Mouse (Mus musculus) embryonic facial prominence, embryonic 14.5 days (tissue): ENCODE data around the gene Cs. TPM values are rescaled to one million over a fixed set of nuclear protein-coding genes. Genes with fewer than 3 reads are reported as not detected.

Experiments used
- ATAC-seq: fragments of 200-750 bp; cut with Nextera tagmentation; 2 replicates; pipeline ENCODE4 v1.8.0; 2017; ENCODE audit warnings: low read depth, moderate number of reproducible peaks, moderate TSS enrichment
- DNase-seq: peaks from one replicate; pipeline ENCODE4 v3.0.0-alpha.2; 2015; ENCODE audit warnings: low spot score
- H3K27ac ChIP-seq: fragments of 300-500 bp; sonication (generic); replicated peaks from 2 replicates; pipeline ENCODE4 v1.5.1; 2014; ENCODE audit warnings: low read depth, mild to moderate bottlenecking, low read length, moderate library complexity
- H3K27me3 ChIP-seq: fragments of 300-500 bp; sonication (generic); replicated peaks from 2 replicates; pipeline ENCODE4 v1.6.1; 2014; ENCODE audit warnings: low read length; ENCODE audit not compliant: control insufficient read depth, insufficient read depth
- H3K36me3 ChIP-seq: fragments of 300-500 bp; sonication (generic); 2 replicates; pipeline ENCODE4 v1.6.1; 2014; ENCODE audit warnings: low read length, mixed read lengths; ENCODE audit not compliant: control insufficient read depth, insufficient read depth
- H3K4me1 ChIP-seq: fragments of 300-500 bp; sonication (generic); 2 replicates; pipeline ENCODE4 v1.6.1; 2014; ENCODE audit warnings: antibody characterized with exemption, low read length; ENCODE audit not compliant: control insufficient read depth, insufficient read depth
- H3K4me2 ChIP-seq: fragments of 300-500 bp; sonication (generic); 2 replicates; pipeline ENCODE4 v1.6.1; 2014; ENCODE audit warnings: low read depth, mild to moderate bottlenecking, low read length, moderate library complexity, mixed read lengths
- H3K4me3 ChIP-seq: fragments of 300-500 bp; sonication (generic); 2 replicates; pipeline ENCODE4 v1.5.1; 2014; ENCODE audit warnings: low read depth, mild to moderate bottlenecking, low read length
- H3K9ac ChIP-seq: fragments of 300-500 bp; sonication (generic); 2 replicates; pipeline ENCODE4 v1.6.1; 2014; ENCODE audit warnings: low read depth, mild to moderate bottlenecking, low read length, moderate library complexity, mixed read lengths
- H3K9me3 ChIP-seq: fragments of 300-500 bp; sonication (generic); 2 replicates; pipeline ENCODE4 v1.6.1; 2016; ENCODE audit warnings: low read length; ENCODE audit not compliant: control insufficient read depth
- WGBS: fragments of 180-500 bp; shearing (Covaris S2); extraction: QIAGEN DNeasy Blood & Tissue Kit; methylation state at CpG from one replicate; pipeline ENCODE4 v1.1.7; 2014; 5-methylcytosine and 5-hydroxymethylcytosine counted together
- polyA plus RNA-seq: library from polyadenylated mRNA; unstranded; fragments of >200 nt; fragmentation: Nextera tagmentation; extraction: Ambion mirVana; gene quantifications from 2 replicates; pipeline ENCODE4 v1.2.1, GENCODE M21; 2014

Cs gene
- polyA plus RNA-seq, 1 experiment from 2014 or later, result 201 TPM

- 23% methylated on average over 4 of the region's 5 CpGs for WGBS
- H3K4me2 ChIP-seq, result no peak overlapping the region
These were observed 62.8 kb downstream of the Cs start for GRCm38 (mm10) chr10:128400338-128400737.

GRCm38 (mm10) chr10:128401056-128401455 lies 63.5 kb downstream of the Cs start, which contains the start of gene Slc39a5:
Slc39a5 (minus strand) TSS chr10:128401229.
- Histone ChIP-seq H3K9ac (0 out of 2 replicates have a peak within 1 kb of the TSS, but pooled peaks have one; percentile 14), H3K36me3 (peaks cover 17% of the 10 kb centered on the region)
- WGBS, result 25% methylated on average over 2 of the region's 2 CpGs

More at GRCm38 (mm10) chr10:128400338-128400737, 62.8 kb downstream of the Cs start:
- H3K9ac ChIP-seq, result 0 out of 2 replicates have a peak overlapping the region, but pooled peaks have one; percentile 14
- H3K4me1 ChIP-seq, result no peaks in the 10 kb centered on the region
- no peak overlapping the region for H3K27ac ChIP-seq
- peaks cover 16% of the 10 kb centered on the region for H3K36me3 ChIP-seq
- no peaks in the 10 kb centered on the region for H3K9me3 ChIP-seq
- DNase-seq (no peak), ATAC-seq (0 out of 2 replicates have a peak, but pooled peaks have one; percentile 23)
- H3K27me3 ChIP-seq, result no peaks in the 10 kb centered on the region
- no peak overlapping the region for H3K4me3 ChIP-seq

GRCm38 (mm10) chr10:128401638-128402037 lies 64.1 kb downstream of the Cs start:
- Histone ChIP-seq H3K4me2 (no peak overlapping the region), H3K4me1 (no peaks in the 10 kb centered on the region), H3K9me3 (no peaks in the 10 kb centered on the region), H3K9ac (no peak overlapping the region), H3K27me3 (no peaks in the 10 kb centered on the region), H3K36me3 (peaks cover 16% of the 10 kb centered on the region), H3K27ac (no peak overlapping the region), H3K4me3 (no peak overlapping the region)
- DNase-seq, result no peak
- no peak for ATAC-seq
- 83% methylated on average over 9 of the region's 9 CpGs for WGBS

More at GRCm38 (mm10) chr10:128401056-128401455, 63.5 kb downstream of the Cs start, which contains the start of gene Slc39a5:
- Histone ChIP-seq H3K27ac (no peak within 1 kb of the TSS), H3K4me3 (no peak within 1 kb of the TSS), H3K4me1 (no peaks in the 10 kb centered on the region), H3K27me3 (no peaks in the 10 kb centered on the region), H3K4me2 (no peak within 1 kb of the TSS), H3K9me3 (no peaks in the 10 kb centered on the region)
- DNase-seq (no peak), ATAC-seq (no peak)

GRCm38 (mm10) chr10:128403931-128404330 lies 66.4 kb downstream of the Cs start:
- no peaks in the 10 kb centered on the region for H3K27me3 ChIP-seq
- 85% methylated on average over 7 of the region's 7 CpGs for WGBS

GRCm38 (mm10) chr10:128408591-128409535 lies 71.3 kb downstream of the Cs start:
- Histone ChIP-seq H3K27ac (peak overlapping the region; percentile 86), H3K4me3 (peak overlapping the region; percentile 78), H3K4me1 (peaks cover 24% of the 10 kb centered on the region), H3K4me2 (peak overlapping the region; percentile 90), H3K36me3 (peaks cover 12% of the 10 kb centered on the region), H3K27me3 (no peaks in the 10 kb centered on the region), H3K9ac (peak overlapping the region; percentile 78), H3K9me3 (no peaks in the 10 kb centered on the region)
- ATAC-seq (no peak), DNase-seq (peak; percentile 58)
- WGBS, result 20% methylated on average over 35 of the region's 35 CpGs

More at GRCm38 (mm10) chr10:128403931-128404330, 66.4 kb downstream of the Cs start:
- Histone ChIP-seq H3K9ac (no peak overlapping the region), H3K27ac (no peak overlapping the region), H3K36me3 (peaks cover 12% of the 10 kb centered on the region), H3K4me1 (peaks cover 6% of the 10 kb centered on the region; the same call in 1 of the 2 replicates), H3K4me3 (no peak overlapping the region), H3K9me3 (no peaks in the 10 kb centered on the region), H3K4me2 (no peak overlapping the region)
- no peak for ATAC-seq
- no peak for DNase-seq

- Histone ChIP-seq H3K4me1 (peaks cover 24% of the 10 kb centered on the region), H3K27me3 (no peaks in the 10 kb centered on the region), H3K27ac (peak overlapping the region; percentile 86), H3K4me2 (peak overlapping the region; percentile 90), H3K9ac (peak overlapping the region; percentile 78), H3K36me3 (peaks cover 17% of the 10 kb centered on the region), H3K4me3 (peak overlapping the region; percentile 78), H3K9me3 (no peaks in the 10 kb centered on the region)
- ATAC-seq, result peak; percentile 91
- DNase-seq, result peak; percentile 99
- WGBS, result 6% methylated on average over 33 of the region's 36 CpGs
These were observed 72.4 kb downstream of the Cs start for GRCm38 (mm10) chr10:128409692-128410559.

GRCm38 (mm10) chr10:128410560-128410845 lies 73.0 kb downstream of the Cs start:
- H3K27me3 ChIP-seq, result no peaks in the 10 kb centered on the region
- WGBS, result 17% methylated on average over 4 of the region's 4 CpGs
- peak overlapping the region; percentile 77 for H3K9ac ChIP-seq
- DNase-seq, result no peak
- ATAC-seq, result no peak
- H3K4me1 ChIP-seq, result peaks cover 24% of the 10 kb centered on the region
- peaks cover 21% of the 10 kb centered on the region for H3K36me3 ChIP-seq
- peak overlapping the region; percentile 78 for H3K4me3 ChIP-seq
- no peaks in the 10 kb centered on the region for H3K9me3 ChIP-seq
- H3K27ac ChIP-seq, result peak overlapping the region; percentile 86
- peak overlapping the region; percentile 88 for H3K4me2 ChIP-seq
